Mouse (Mus musculus) kidney, adult 18-20 months (tissue): ENCODE measurements around the gene Plin2.

Source experiments
- DNase-seq: peaks from one replicate; pipeline ENCODE4 v3.0.0; 2021

The Plin2 gene

GRCm38 (mm10) chr4:86669780-86670201 lies at the start of gene Plin2:
Gene Plin2 (minus strand): TSS chr4:86670060.
- peak; percentile 87 for DNase-seq

GRCm38 (mm10) chr4:86718878-86719577 lies 49.2 kb upstream of the Plin2 start:
- no peak for DNase-seq

GRCm38 (mm10) chr4:86717176-86717575 lies 47.3 kb upstream of the Plin2 start:
- DNase-seq: no peak

- no peak for DNase-seq
Measured at GRCm38 (mm10) chr4:86715341-86715740, 45.5 kb upstream of the Plin2 start.

GRCm38 (mm10) chr4:86713518-86713917 lies 43.7 kb upstream of the Plin2 start:
- DNase-seq: no peak

GRCm38 (mm10) chr4:86712751-86713195 lies 42.9 kb upstream of the Plin2 start:
- DNase-seq: no peak

GRCm38 (mm10) chr4:86710666-86711215 lies 40.9 kb upstream of the Plin2 start:
- DNase-seq: no peak

GRCm38 (mm10) chr4:86710034-86710650 lies 40.3 kb upstream of the Plin2 start:
- no peak for DNase-seq

- DNase-seq: no peak
Measured at GRCm38 (mm10) chr4:86708801-86709200, 38.9 kb upstream of the Plin2 start.

- no peak for DNase-seq
Measured at GRCm38 (mm10) chr4:86699161-86699865, 29.5 kb upstream of the Plin2 start.

- DNase-seq: no peak
Measured at GRCm38 (mm10) chr4:86696890-86697289, 27.0 kb upstream of the Plin2 start.

- DNase-seq: peak; percentile 48
Measured at GRCm38 (mm10) chr4:86695081-86695480, 25.2 kb upstream of the Plin2 start.

- DNase-seq: no peak
Measured at GRCm38 (mm10) chr4:86692931-86693330, 23.1 kb upstream of the Plin2 start.

GRCm38 (mm10) chr4:86691290-86691689 lies 21.4 kb upstream of the Plin2 start:
- DNase-seq: no peak

GRCm38 (mm10) chr4:86690768-86691167 lies 20.9 kb upstream of the Plin2 start:
- DNase-seq: no peak

- peak; percentile 31 for DNase-seq
Measured at GRCm38 (mm10) chr4:86690194-86690593, 20.3 kb upstream of the Plin2 start.

GRCm38 (mm10) chr4:86689056-86689735 lies 19.3 kb upstream of the Plin2 start:
- peak; percentile 24 for DNase-seq

GRCm38 (mm10) chr4:86686564-86686963 lies 16.7 kb upstream of the Plin2 start:
- DNase-seq: no peak

- no peak for DNase-seq
Measured at GRCm38 (mm10) chr4:86686009-86686366, 16.1 kb upstream of the Plin2 start.

- DNase-seq: no peak
Measured at GRCm38 (mm10) chr4:86685231-86686008, 15.6 kb upstream of the Plin2 start.

GRCm38 (mm10) chr4:86684806-86685205 lies 14.9 kb upstream of the Plin2 start:
- no peak for DNase-seq

GRCm38 (mm10) chr4:86683746-86684145 lies 13.9 kb upstream of the Plin2 start:
- DNase-seq: no peak
